Mouse (Mus musculus): ENCODE measurements around the gene Aanat. TPM values are rescaled to one million over a fixed set of nuclear protein-coding genes. Genes with fewer than 3 reads are reported as not detected.

Gene Aanat
- polyA plus RNA-seq, 1 experiment = 0.23 TPM

GRCm38 (mm10) chr11:116574982-116575381, 11.2 kb upstream of the Aanat start:
- peaks cover 18% of the 10 kb centered on the region for H3K4me1 ChIP-seq (ENCODE audit: control insufficient read depth, insufficient read depth, low read length)
- no peaks in the 10 kb centered on the region; the same call in 1 of the 2 replicates for H3K36me3 ChIP-seq (ENCODE audit: control insufficient read depth, insufficient read depth, low read length)
- TF ChIP-seq CTCF (IDR thresholded peaks at IDR 0.05; ENCODE audit: control insufficient read depth, insufficient read depth, insufficient replicate concordance, low read depth, low read length) = no peak
- TF ChIP-seq POLR2A (IDR thresholded peaks at IDR 0.05; ENCODE audit: control insufficient read depth, low read depth, low read length) = no peak
- no peaks in the 10 kb centered on the region for H3K27me3 ChIP-seq (ENCODE audit: control insufficient read depth, insufficient read depth, low read length)
- H3K4me3 ChIP-seq (ENCODE audit: control insufficient read depth, low read depth, low read length) = no peak overlapping the region
- H3K27ac ChIP-seq (ENCODE audit: control insufficient read depth, insufficient read depth, low read depth, low read length) = no peak overlapping the region

DNA sequence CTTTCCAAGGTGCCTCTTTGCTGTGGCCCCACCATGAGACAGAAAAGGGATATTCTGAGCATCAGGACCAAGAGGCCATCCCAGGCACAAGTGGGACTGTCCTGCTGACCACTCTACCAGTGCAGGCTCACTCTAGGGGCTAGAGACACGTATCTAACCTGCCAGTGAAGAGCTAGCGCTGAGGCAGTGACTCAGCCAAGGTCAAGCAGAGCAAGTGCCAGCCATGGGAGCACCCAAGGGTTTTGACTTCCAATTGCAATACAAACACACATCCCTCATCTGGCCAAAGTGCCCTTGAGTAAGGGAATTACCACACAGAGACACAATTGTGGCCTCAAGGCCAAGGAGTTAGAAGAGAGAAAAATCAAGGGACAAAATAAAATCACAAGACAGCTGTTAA, 10.8 kb upstream of the Aanat start:
- Histone ChIP-seq H3K4me3 (ENCODE audit: control insufficient read depth, low read depth, low read length) (no peak overlapping the region), H3K36me3 (ENCODE audit: control insufficient read depth, insufficient read depth, low read length) (no peaks in the 10 kb centered on the region; the same call in 1 of the 2 replicates), H3K27me3 (ENCODE audit: control insufficient read depth, insufficient read depth, low read length) (no peaks in the 10 kb centered on the region), H3K4me1 (ENCODE audit: control insufficient read depth, insufficient read depth, low read length) (peaks cover 18% of the 10 kb centered on the region), H3K27ac (ENCODE audit: control insufficient read depth, insufficient read depth, low read depth, low read length) (no peak overlapping the region)
- TF ChIP-seq POLR2A (IDR thresholded peaks at IDR 0.05; ENCODE audit: control insufficient read depth, low read depth, low read length) (no peak), CTCF (IDR thresholded peaks at IDR 0.05; ENCODE audit: control insufficient read depth, insufficient read depth, insufficient replicate concordance, low read depth, low read length) (no peak)

DNA sequence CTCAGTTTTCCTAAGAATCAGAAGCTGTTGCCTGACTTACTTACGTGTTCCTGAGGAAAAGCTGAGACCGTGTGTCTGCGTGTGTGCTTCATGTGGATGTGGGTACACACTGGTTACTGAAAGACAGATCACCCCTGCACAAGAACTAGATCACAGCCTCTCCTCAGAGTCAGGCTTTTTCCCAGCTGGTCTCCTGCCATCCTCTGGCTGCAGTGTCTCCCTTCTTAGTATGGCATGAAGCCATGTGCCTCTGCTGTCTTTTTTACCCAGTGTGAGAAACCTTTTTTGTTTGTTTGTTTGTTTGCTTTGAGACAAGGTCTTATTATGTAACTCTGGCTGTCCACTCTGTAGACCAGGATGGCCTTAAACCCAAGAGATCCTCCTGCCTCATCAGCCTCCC, 7.0 kb upstream of the Aanat start:
- Histone ChIP-seq H3K4me3 (ENCODE audit: control insufficient read depth, low read depth, low read length) (peak overlapping the region; percentile 1; the same call in 1 of the 2 replicates), H3K27ac (ENCODE audit: control insufficient read depth, insufficient read depth, low read depth, low read length) (no peak overlapping the region), H3K27me3 (ENCODE audit: control insufficient read depth, insufficient read depth, low read length) (no peaks in the 10 kb centered on the region), H3K36me3 (ENCODE audit: control insufficient read depth, insufficient read depth, low read length) (no peaks in the 10 kb centered on the region; the same call in 1 of the 2 replicates), H3K4me1 (ENCODE audit: control insufficient read depth, insufficient read depth, low read length) (peaks cover 12% of the 10 kb centered on the region)
- TF ChIP-seq POLR2A (IDR thresholded peaks at IDR 0.05; ENCODE audit: control insufficient read depth, low read depth, low read length) (no peak), CTCF (IDR thresholded peaks at IDR 0.05; ENCODE audit: control insufficient read depth, insufficient read depth, insufficient replicate concordance, low read depth, low read length) (no peak)

- TF ChIP-seq CTCF (IDR thresholded peaks at IDR 0.05; ENCODE audit: control insufficient read depth, insufficient read depth, insufficient replicate concordance, low read depth, low read length) = no peak
- no peak for TF ChIP-seq POLR2A (IDR thresholded peaks at IDR 0.05; ENCODE audit: control insufficient read depth, low read depth, low read length)
- Histone ChIP-seq H3K36me3 (ENCODE audit: control insufficient read depth, insufficient read depth, low read length) (no peaks in the 10 kb centered on the region; the same call in 1 of the 2 replicates), H3K27me3 (ENCODE audit: control insufficient read depth, insufficient read depth, low read length) (no peaks in the 10 kb centered on the region), H3K27ac (ENCODE audit: control insufficient read depth, insufficient read depth, low read depth, low read length) (no peak overlapping the region), H3K4me3 (ENCODE audit: control insufficient read depth, low read depth, low read length) (peak overlapping the region; percentile 91), H3K4me1 (ENCODE audit: control insufficient read depth, insufficient read depth, low read length) (peaks cover 9% of the 10 kb centered on the region)
These were observed 6.1 kb upstream of the Aanat start for GRCm38 (mm10) chr11:116580031-116580652.

DNA sequence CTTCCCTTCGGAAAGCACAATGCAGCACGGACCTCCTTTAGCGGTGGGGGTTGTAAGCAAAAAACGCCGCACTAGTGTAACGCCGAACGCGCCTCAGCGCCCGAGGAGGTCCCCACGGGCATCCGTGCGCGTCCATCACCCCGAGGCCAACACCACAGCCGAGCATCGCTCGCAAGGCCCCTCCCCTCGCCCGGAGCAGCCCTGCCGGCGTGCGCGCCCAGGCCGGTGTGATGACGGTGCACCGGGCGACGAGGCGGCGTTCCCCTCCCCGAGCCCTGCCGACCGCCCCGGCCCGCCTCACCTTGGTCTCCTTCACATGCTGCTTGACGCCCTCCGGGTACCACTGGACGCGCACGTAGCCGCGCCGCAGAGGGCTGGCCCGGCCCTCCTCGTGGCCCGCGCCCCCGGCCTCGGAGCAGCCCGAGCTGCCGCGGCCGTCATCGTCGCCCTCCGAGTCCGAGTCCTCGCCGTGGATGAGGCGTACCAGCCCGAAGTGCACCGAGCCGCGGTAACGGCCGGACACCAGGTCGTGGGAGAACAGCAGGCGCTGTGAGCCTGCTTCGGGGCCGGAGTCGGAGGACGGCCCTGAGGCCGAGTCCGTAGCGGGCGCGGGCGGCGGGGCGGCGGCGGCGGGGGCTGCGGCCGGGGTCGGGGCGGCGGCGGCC, 5.4 kb upstream of the Aanat start:
- TF ChIP-seq CTCF (IDR thresholded peaks at IDR 0.05; ENCODE audit: control insufficient read depth, insufficient read depth, insufficient replicate concordance, low read depth, low read length) (no peak), POLR2A (IDR thresholded peaks at IDR 0.05; ENCODE audit: control insufficient read depth, low read depth, low read length) (no peak)
- H3K4me3 ChIP-seq (ENCODE audit: control insufficient read depth, low read depth, low read length) = peak overlapping the region; percentile 91
- no peaks in the 10 kb centered on the region; the same call in 1 of the 2 replicates for H3K36me3 ChIP-seq (ENCODE audit: control insufficient read depth, insufficient read depth, low read length)
- H3K27me3 ChIP-seq (ENCODE audit: control insufficient read depth, insufficient read depth, low read length) = no peaks in the 10 kb centered on the region
- H3K4me1 ChIP-seq (ENCODE audit: control insufficient read depth, insufficient read depth, low read length) = peaks cover 6% of the 10 kb centered on the region
- peak overlapping the region; percentile 67 for H3K27ac ChIP-seq (ENCODE audit: control insufficient read depth, insufficient read depth, low read depth, low read length)

GRCm38 (mm10) chr11:116581376-116581814, 4.8 kb upstream of the Aanat start, which contains the start of gene Ube2o:
TSS of gene Ube2o (minus strand) at chr11:116581447.
- TF ChIP-seq CTCF (IDR thresholded peaks at IDR 0.05; ENCODE audit: control insufficient read depth, insufficient read depth, insufficient replicate concordance, low read depth, low read length) (no peak), POLR2A (IDR thresholded peaks at IDR 0.05; ENCODE audit: control insufficient read depth, low read depth, low read length) (peak; percentile 62)
- H3K27ac ChIP-seq (ENCODE audit: control insufficient read depth, insufficient read depth, low read depth, low read length) = peak within 1 kb of the TSS; percentile 67

DNA sequence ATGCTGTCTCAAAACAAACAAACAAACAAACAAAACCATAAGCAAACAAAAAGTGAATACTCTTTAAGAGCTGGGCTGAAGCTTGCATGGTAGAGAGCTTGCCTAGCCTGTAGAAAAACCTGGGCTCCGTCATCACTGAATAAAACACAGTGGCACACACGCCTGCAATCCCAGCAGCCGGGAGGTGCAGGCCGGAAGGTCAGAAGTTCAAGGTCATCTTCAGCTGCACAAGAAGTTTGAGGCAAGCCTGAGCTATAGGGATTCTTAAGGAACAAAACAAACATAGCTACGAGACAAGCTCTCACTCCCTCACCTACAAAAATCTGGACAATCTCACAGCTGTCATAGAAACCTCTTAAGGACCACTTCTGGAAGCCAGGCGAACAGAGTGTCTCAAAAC, 550 bp upstream of the Aanat start:
- TF ChIP-seq CTCF (IDR thresholded peaks at IDR 0.05; ENCODE audit: control insufficient read depth, insufficient read depth, insufficient replicate concordance, low read depth, low read length) = no peak
- TF ChIP-seq POLR2A (IDR thresholded peaks at IDR 0.05; ENCODE audit: control insufficient read depth, low read depth, low read length) = no peak
- Histone ChIP-seq H3K4me1 (ENCODE audit: control insufficient read depth, insufficient read depth, low read length) (peaks cover 2% of the 10 kb centered on the region), H3K4me3 (ENCODE audit: control insufficient read depth, low read depth, low read length) (no peak overlapping the region), H3K27me3 (ENCODE audit: control insufficient read depth, insufficient read depth, low read length) (no peaks in the 10 kb centered on the region), H3K36me3 (ENCODE audit: control insufficient read depth, insufficient read depth, low read length) (no peaks in the 10 kb centered on the region), H3K27ac (ENCODE audit: control insufficient read depth, insufficient read depth, low read depth, low read length) (no peak overlapping the region)

More at GRCm38 (mm10) chr11:116581376-116581814, 4.8 kb upstream of the Aanat start, which contains the start of gene Ube2o:
- Histone ChIP-seq H3K4me1 (ENCODE audit: control insufficient read depth, insufficient read depth, low read length) (peaks cover under 1% of the 10 kb centered on the region), H3K4me3 (ENCODE audit: control insufficient read depth, low read depth, low read length) (peak within 1 kb of the TSS; percentile 91), H3K27me3 (ENCODE audit: control insufficient read depth, insufficient read depth, low read length) (no peaks in the 10 kb centered on the region), H3K36me3 (ENCODE audit: control insufficient read depth, insufficient read depth, low read length) (no peaks in the 10 kb centered on the region; the same call in 1 of the 2 replicates)

All from testis, adult 2 months (tissue).